12 mouse cellular contexts compared by ENCODE assay signal in the genomic region with DNA sequence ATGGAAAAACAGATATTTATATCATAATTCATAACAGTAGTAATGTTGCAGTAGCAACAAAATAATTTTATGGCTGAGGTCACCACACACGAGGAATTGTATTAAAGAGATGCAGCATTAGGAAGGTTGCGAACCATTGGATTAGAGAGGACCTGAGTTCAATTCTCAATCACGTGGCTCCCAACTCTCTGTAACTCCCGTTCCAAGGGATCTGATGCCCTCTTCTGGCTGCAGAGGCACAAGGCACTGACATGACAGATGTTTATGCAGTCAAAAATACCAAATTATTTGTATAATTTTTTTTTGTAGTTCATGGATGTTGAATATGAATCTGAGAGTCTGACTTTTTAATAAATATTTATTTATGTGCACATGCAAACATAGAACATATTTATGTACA. TPM values are rescaled to one million over a fixed set of nuclear protein-coding genes. Genes with fewer than 3 reads are reported as not detected.
DNase-seq lines count a peak whose midpoint lies in the region; ATAC-seq and TF ChIP-seq lines count a peak whose summit lies in the region.
"Had no signal": no experiment of that assay in that cellular context is flagged by ENCODE, and none has a peak within 500 bp of the region (broad histone marks: within the 10 kb centered on the region; RNA-seq: fewer than 3 reads in every experiment).

No protein-coding gene starts in this region.

- H3K9me3 ChIP-seq in hindbrain, postnatal 0 days (ENCODE audit: low read length), result no peaks in the 10 kb centered on the region
- no peaks in the 10 kb centered on the region for H3K9me3 ChIP-seq in hindbrain, embryonic 13.5 days
- H3K9me3 ChIP-seq in MEL (replicated peaks; ENCODE audit: insufficient read depth, low read length), result no peaks in the 10 kb centered on the region
- H3K9me3 ChIP-seq in heart, embryonic 12.5 days (replicated peaks), result no peaks in the 10 kb centered on the region
- H3K9me3 ChIP-seq: heart, embryonic 13.5 days; neural tube, embryonic 12.5 days had no signal

- ATAC-seq in hindbrain, postnatal 0 days, result no peak
- ATAC-seq in hindbrain, embryonic 13.5 days (ENCODE audit: low FRiP score), result no peak
- no peak for ATAC-seq in heart, embryonic 12.5 days (ENCODE audit: insufficient number of reproducible peaks, low FRiP score)

- H3K36me3 ChIP-seq in hindbrain, postnatal 0 days (ENCODE audit: insufficient read depth, low read length), result no peaks in the 10 kb centered on the region
- no peaks in the 10 kb centered on the region for H3K36me3 ChIP-seq in hindbrain, embryonic 13.5 days
- no peaks in the 10 kb centered on the region for H3K36me3 ChIP-seq in MEL (ENCODE audit: control insufficient read depth in 1 of 2, insufficient read depth in 2 of 2, low read length in 2 of 2)
- H3K36me3 ChIP-seq in heart, embryonic 12.5 days, result no peaks in the 10 kb centered on the region
- H3K36me3 ChIP-seq: heart, embryonic 13.5 days; neural tube, embryonic 12.5 days had no signal

- H3K9ac ChIP-seq in hindbrain, postnatal 0 days (replicated peaks; ENCODE audit: low read length), result no peak overlapping the region
- H3K9ac ChIP-seq in hindbrain, embryonic 13.5 days, result no peak overlapping the region
- no peak overlapping the region for H3K9ac ChIP-seq in MEL (ENCODE audit: control insufficient read depth, low read depth, low read length, poor library complexity, severe bottlenecking)
- no peak overlapping the region for H3K9ac ChIP-seq in heart, embryonic 12.5 days
- H3K9ac ChIP-seq: heart, embryonic 13.5 days; neural tube, embryonic 12.5 days had no signal

- no peak overlapping the region for H3K4me3 ChIP-seq in hindbrain, postnatal 0 days (ENCODE audit: low read length)
- H3K4me3 ChIP-seq in hindbrain, embryonic 13.5 days, result no peak overlapping the region
- no peak overlapping the region for H3K4me3 ChIP-seq in MEL (ENCODE audit: control insufficient read depth in 1 of 2, insufficient read depth in 1 of 2, low read depth in 2 of 2, low read length in 2 of 2)
- no peak overlapping the region for H3K4me3 ChIP-seq in heart, embryonic 12.5 days
- H3K4me3 ChIP-seq: erythroblast, embryonic 14.5 days; heart, embryonic 13.5 days; neural tube, embryonic 12.5 days had no signal

- no peaks in the 10 kb centered on the region for H3K4me1 ChIP-seq in hindbrain, postnatal 0 days (ENCODE audit: insufficient read depth, low read length)
- no peaks in the 10 kb centered on the region for H3K4me1 ChIP-seq in hindbrain, embryonic 13.5 days (replicated peaks)
- H3K4me1 ChIP-seq in MEL (ENCODE audit: control insufficient read depth in 1 of 2, insufficient read depth in 2 of 2, low read length in 2 of 2), result no peaks in the 10 kb centered on the region
- no peaks in the 10 kb centered on the region for H3K4me1 ChIP-seq in heart, embryonic 12.5 days (replicated peaks)
- H3K4me1 ChIP-seq: heart, embryonic 13.5 days; neural tube, embryonic 12.5 days had no signal

- TF ChIP-seq CTCF in hindbrain, postnatal 0 days (IDR thresholded peaks at IDR 0.05; ENCODE audit: low read depth), result peak; percentile 53
- peak; percentile 59 to 85 (median 81) for TF ChIP-seq CTCF in MEL (IDR thresholded peaks at IDR 0.05 in 2 of 3, conservative IDR thresholded peaks at IDR 0.05 in 1 of 3; ENCODE audit: control insufficient read depth in 1 of 3, insufficient read depth in 1 of 3, low read depth in 2 of 3, low read length in 3 of 3, poor library complexity in 1 of 3, severe bottlenecking in 1 of 3)

- TF ChIP-seq EP300 in MEL (IDR thresholded peaks at IDR 0.05; ENCODE audit: low read depth in 1 of 2, low read length in 2 of 2), result no peak

- peak; percentile 14 for DNase-seq in hindbrain, postnatal 0 days (ENCODE audit: low spot score)
- DNase-seq in CD4-positive helper T cell, adult 2 months (ENCODE audit: low read depth, low spot score), result peak; percentile 46
- peak; percentile 74 for DNase-seq in MEL (ENCODE audit: low read depth, low spot score)
- DNase-seq in induced T-regulatory cell, adult 2 months (ENCODE audit: low read depth), result peak; percentile 86
- no peak for DNase-seq in cerebellum, postnatal 36 days
- no peak for DNase-seq in kidney, postnatal 14 days

- H3K79me2 ChIP-seq in MEL (ENCODE audit: control insufficient read depth, insufficient read depth, low read length, poor library complexity), result no peaks in the 10 kb centered on the region

- H3K27me3 ChIP-seq in hindbrain, postnatal 0 days (ENCODE audit: insufficient read depth, low read length), result no peaks in the 10 kb centered on the region
- H3K27me3 ChIP-seq in hindbrain, embryonic 13.5 days, result no peaks in the 10 kb centered on the region
- H3K27me3 ChIP-seq in MEL (ENCODE audit: control insufficient read depth in 1 of 2, insufficient read depth in 2 of 2, low read length in 2 of 2), result no peaks in the 10 kb centered on the region
- no peaks in the 10 kb centered on the region for H3K27me3 ChIP-seq in heart, embryonic 12.5 days (replicated peaks)
- H3K27me3 ChIP-seq: heart, embryonic 13.5 days; neural tube, embryonic 12.5 days had no signal

- no peak overlapping the region for H3K4me2 ChIP-seq in hindbrain, postnatal 0 days (ENCODE audit: low read depth, low read length)
- H3K4me2 ChIP-seq in hindbrain, embryonic 13.5 days, result no peak overlapping the region
- H3K4me2 ChIP-seq in heart, embryonic 12.5 days, result no peak overlapping the region
- H3K4me2 ChIP-seq: heart, embryonic 13.5 days; neural tube, embryonic 12.5 days had no signal

- H3K27ac ChIP-seq in hindbrain, postnatal 0 days, result no peak overlapping the region
- no peak overlapping the region for H3K27ac ChIP-seq in hindbrain, embryonic 13.5 days
- no peak overlapping the region for H3K27ac ChIP-seq in MEL (ENCODE audit: control insufficient read depth, low read depth, low read length)
- H3K27ac ChIP-seq in heart, embryonic 12.5 days (ENCODE audit: poor library complexity, severe bottlenecking), result no peak overlapping the region
- H3K27ac ChIP-seq: heart, embryonic 13.5 days; neural tube, embryonic 12.5 days had no signal

- peak; percentile 83 for TF ChIP-seq RAD21 in MEL (IDR thresholded peaks at IDR 0.05; ENCODE audit: low read depth, low read length)

- no peak for TF ChIP-seq POLR2A in MEL (IDR thresholded peaks at IDR 0.05; ENCODE audit: control insufficient read depth in 1 of 2, insufficient read depth in 1 of 2, low read depth in 1 of 2, low read length in 2 of 2, poor library complexity in 1 of 2)

- 62% methylated on average over 4 of the region's 4 CpGs for WGBS in hindbrain, postnatal 0 days
- 72% methylated on average over 4 of the region's 4 CpGs for WGBS in hindbrain, embryonic 13.5 days
- 59% methylated on average over 4 of the region's 4 CpGs for WGBS in heart, embryonic 12.5 days

TF ChIP-seq in MEL, 35 proteins besides CTCF, POLR2A, EP300 and RAD21:
- TF ChIP-seq USF1 (IDR thresholded peaks at IDR 0.05; ENCODE audit: low read depth, low read length), result peak; percentile 90
- TF ChIP-seq RCOR1 (IDR thresholded peaks at IDR 0.05; ENCODE audit: low read depth, low read length), result no peak
- TF ChIP-seq MAX (IDR thresholded peaks at IDR 0.05; ENCODE audit: low read length), result peak; percentile 77
- TF ChIP-seq MYC (IDR thresholded peaks at IDR 0.05; ENCODE audit: low read depth, low read length), result peak; percentile 78
- 0 out of 4 replicates have a peak, but pooled peaks of 1 of the 2 experiments have one; percentile 37 for TF ChIP-seq USF2 (IDR thresholded peaks at IDR 0.05; ENCODE audit: borderline replicate concordance in 1 of 2, insufficient read depth in 1 of 2, low read depth in 1 of 2, low read length in 2 of 2)
- no peak for TF ChIP-seq TBP (IDR thresholded peaks at IDR 0.05; ENCODE audit: low read depth, low read length)
- no peak for TF ChIP-seq NELFE (IDR thresholded peaks at IDR 0.05; ENCODE audit: low read depth, low read length)
- TF ChIP-seq MAFK (IDR thresholded peaks at IDR 0.05; ENCODE audit: borderline replicate concordance, low read depth, low read length), result no peak
- TF ChIP-seq SMC3 (IDR thresholded peaks at IDR 0.05; ENCODE audit: low read depth, low read length), result peak; percentile 91
- TF ChIP-seq BHLHE40 (IDR thresholded peaks at IDR 0.05; ENCODE audit: borderline replicate concordance, low read depth, low read length), result no peak; the same call in 1 of the 2 replicates
- no peak for TF ChIP-seq CHD2 (IDR thresholded peaks at IDR 0.05; ENCODE audit: low read length)
- TF ChIP-seq POLR2AphosphoS2 (IDR thresholded peaks at IDR 0.05; ENCODE audit: low read length), result no peak
- TF ChIP-seq NRF1 (IDR thresholded peaks at IDR 0.05; ENCODE audit: insufficient read depth, low read depth, low read length, poor library complexity, severe bottlenecking), result no peak
- TF ChIP-seq ZC3H11A (IDR thresholded peaks at IDR 0.05; ENCODE audit: low read depth, low read length), result peak; percentile 94
TF ChIP-seq in MEL: peak in this region for 6.

RNA-seq across cellular contexts. Expression of gene Spag16, which starts 51.2 kb away (rescaled TPM):
- total RNA-seq in hindbrain, postnatal 0 days (2014; rRNA removed), result 1.3 and 1.4 TPM in 2 replicates
- 2.8 and 3.1 TPM in 2 replicates for polyA plus RNA-seq in hindbrain, postnatal 0 days (2015; fragmentation: Nextera tagmentation; extraction: Ambion mirVana)
- 1.2 and 2.1 TPM in 2 replicates for polyA plus RNA-seq in hindbrain, embryonic 13.5 days (2015; fragmentation: Nextera tagmentation; extraction: Ambion mirVana)
- not detected in 2 replicates for total RNA-seq in MEL (2012; rRNA removed)
- not detected for polyA plus RNA-seq in MEL (2012; ENCODE audit: insufficient read depth in 1 of 2, insufficient read length in 2 of 2, low read depth in 1 of 2, low replicate concordance in 2 of 2, missing spikeins in 1 of 2)
- polyA plus RNA-seq in heart, embryonic 12.5 days (2016; fragmentation: Nextera tagmentation; extraction: Ambion mirVana), result 0.66 and 0.83 TPM in 2 replicates
- total RNA-seq: liver, adult 2 months had no signal
- polyA plus RNA-seq: erythroblast, embryonic 14.5 days; liver, adult 2 months had no signal

Comparison
In these comparisons a context has a peak if more than half of its experiments do, and no peak if none do; other contexts are left out.
1. DNase-seq: peak in hindbrain, postnatal 0 days (single experiment), CD4-positive helper T cell, adult 2 months (single experiment), MEL (single experiment) and induced T-regulatory cell, adult 2 months (single experiment); none in cerebellum, postnatal 36 days (0 of 2) and kidney, postnatal 14 days (single experiment).